Mouse (Mus musculus): Measurements from ENCODE around the gene Fbxo11. TPM values are rescaled to one million over a fixed set of nuclear protein-coding genes. Genes with fewer than 3 reads are reported as not detected.

Fbxo11 gene
- polyA plus RNA-seq, 1 experiment = 14.4 TPM

DNA sequence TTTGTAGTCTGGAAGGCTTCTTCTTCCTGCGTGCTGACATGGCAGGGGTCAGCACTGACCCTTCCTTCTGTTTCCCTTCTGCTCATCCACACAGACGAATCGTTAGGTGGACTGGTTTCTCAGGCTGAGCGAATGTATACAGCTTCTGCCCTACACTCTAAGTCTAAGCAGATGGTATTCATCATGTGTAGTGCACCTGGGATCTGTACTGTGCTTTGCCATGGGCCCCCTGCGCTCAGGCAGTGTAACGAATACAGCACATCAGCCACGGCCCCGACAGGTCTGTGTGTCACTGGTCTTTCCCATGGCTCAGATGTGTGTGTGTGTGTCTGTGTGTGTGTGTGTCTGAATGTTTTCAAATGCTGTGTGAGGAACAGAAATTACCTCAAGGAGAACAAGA, 58.1 kb downstream of the Fbxo11 start:
- peaks cover 48% of the 10 kb centered on the region for H3K36me3 ChIP-seq (ENCODE audit: control insufficient read depth, insufficient read depth, low read length)

DNA sequence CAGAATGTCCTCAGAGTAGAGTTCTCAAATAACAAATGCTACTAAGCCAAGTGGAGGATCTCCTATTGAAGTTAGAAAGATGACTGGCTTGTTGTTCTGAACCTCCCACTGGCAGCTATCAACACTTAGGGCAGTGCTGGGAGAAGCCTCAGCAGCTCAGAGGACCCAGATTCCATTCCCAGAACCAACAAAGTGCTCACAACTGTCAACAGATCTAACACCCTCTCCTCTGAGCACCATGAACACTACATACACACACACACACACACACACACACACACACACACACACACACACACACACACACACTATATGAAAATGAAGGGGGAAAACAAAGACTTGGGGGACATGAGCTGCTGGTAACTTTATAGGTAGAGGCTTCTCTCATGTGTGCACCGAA, 60.2 kb downstream of the Fbxo11 start:
- H3K27me3 ChIP-seq (ENCODE audit: control insufficient read depth, insufficient read depth, low read length) = no peaks in the 10 kb centered on the region
- peaks cover 45% of the 10 kb centered on the region for H3K36me3 ChIP-seq (ENCODE audit: control insufficient read depth, insufficient read depth, low read length)
- no peak overlapping the region for H3K27ac ChIP-seq (ENCODE audit: insufficient read depth, low read depth, low read length)
- H3K4me3 ChIP-seq (ENCODE audit: low read depth, low read length) = no peak overlapping the region
- TF ChIP-seq POLR2A (IDR thresholded peaks at IDR 0.05; ENCODE audit: low read depth, low read length) (no peak), CTCF (IDR thresholded peaks at IDR 0.05; ENCODE audit: extremely low read depth, insufficient read length, insufficient replicate concordance, low read depth, low read length) (no peak)
- no peaks in the 10 kb centered on the region for H3K4me1 ChIP-seq (ENCODE audit: control insufficient read depth, insufficient read depth, insufficient read length, low read length)
- 97% methylated on average over 1 of the region's 1 CpGs for WGBS

More for the DNA sequence above, 58.1 kb downstream of the Fbxo11 start:
- 86% methylated on average over 8 of the region's 8 CpGs for WGBS
- Histone ChIP-seq H3K27me3 (ENCODE audit: control insufficient read depth, insufficient read depth, low read length) (no peaks in the 10 kb centered on the region), H3K4me3 (ENCODE audit: low read depth, low read length) (no peak overlapping the region), H3K4me1 (ENCODE audit: control insufficient read depth, insufficient read depth, insufficient read length, low read length) (no peaks in the 10 kb centered on the region), H3K27ac (ENCODE audit: insufficient read depth, low read depth, low read length) (no peak overlapping the region)
- TF ChIP-seq POLR2A (IDR thresholded peaks at IDR 0.05; ENCODE audit: low read depth, low read length) (no peak), CTCF (IDR thresholded peaks at IDR 0.05; ENCODE audit: extremely low read depth, insufficient read length, insufficient replicate concordance, low read depth, low read length) (no peak)

DNA sequence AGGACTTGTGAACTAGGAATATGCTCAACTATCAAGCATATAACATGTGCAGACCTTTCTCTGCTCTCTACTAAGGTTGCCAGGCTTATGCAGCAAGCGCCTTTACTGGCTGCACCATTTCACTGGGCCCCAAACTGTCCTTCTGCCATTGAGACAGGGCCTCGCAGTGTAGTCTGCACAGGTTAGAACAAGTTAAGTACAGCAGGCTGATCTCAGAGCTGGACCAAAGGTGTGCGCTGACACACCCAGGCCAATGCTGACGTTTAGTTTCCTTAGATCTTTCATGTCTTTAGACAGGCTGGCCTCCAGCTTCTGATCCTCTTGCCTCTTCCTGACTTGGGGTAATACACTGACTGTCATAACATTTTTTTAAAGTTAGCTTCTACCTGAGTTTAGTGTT, 67.3 kb downstream of the Fbxo11 start:
- Histone ChIP-seq H3K36me3 (ENCODE audit: control insufficient read depth, insufficient read depth, low read length) (peaks cover 54% of the 10 kb centered on the region), H3K4me3 (ENCODE audit: low read depth, low read length) (no peak overlapping the region), H3K27ac (ENCODE audit: insufficient read depth, low read depth, low read length) (no peak overlapping the region), H3K27me3 (ENCODE audit: control insufficient read depth, insufficient read depth, low read length) (no peaks in the 10 kb centered on the region), H3K4me1 (ENCODE audit: control insufficient read depth, insufficient read depth, insufficient read length, low read length) (no peaks in the 10 kb centered on the region)
- no peak for TF ChIP-seq CTCF (IDR thresholded peaks at IDR 0.05; ENCODE audit: extremely low read depth, insufficient read length, insufficient replicate concordance, low read depth, low read length)
- no peak for TF ChIP-seq POLR2A (IDR thresholded peaks at IDR 0.05; ENCODE audit: low read depth, low read length)
- WGBS = 75% methylated on average over 4 of the region's 4 CpGs

DNA sequence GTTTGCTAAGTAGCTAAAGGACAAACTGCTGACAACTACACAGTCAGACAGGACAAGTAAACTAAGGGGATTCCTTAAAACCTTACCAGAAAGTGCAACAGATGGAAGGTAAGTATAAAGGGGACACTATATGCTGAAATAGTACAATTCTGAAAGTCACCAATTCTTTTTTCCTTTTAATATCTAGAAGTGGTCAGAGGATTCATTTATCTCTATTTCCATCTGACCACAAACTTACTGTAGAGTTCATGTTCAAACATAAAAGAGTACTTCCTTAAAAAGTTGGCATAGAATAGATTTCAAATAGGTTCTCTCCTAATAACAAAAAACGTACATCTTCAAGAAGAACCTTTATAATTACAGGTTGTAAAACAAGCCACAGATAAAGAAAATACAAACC, 71.8 kb downstream of the Fbxo11 start:
- H3K27me3 ChIP-seq (ENCODE audit: control insufficient read depth, insufficient read depth, low read length) = no peaks in the 10 kb centered on the region
- WGBS = 45% methylated on average over 1 of the region's 1 CpGs
- H3K27ac ChIP-seq (ENCODE audit: insufficient read depth, low read depth, low read length) = no peak overlapping the region
- H3K36me3 ChIP-seq (ENCODE audit: control insufficient read depth, insufficient read depth, low read length) = peaks cover 57% of the 10 kb centered on the region
- TF ChIP-seq CTCF (IDR thresholded peaks at IDR 0.05; ENCODE audit: extremely low read depth, insufficient read length, insufficient replicate concordance, low read depth, low read length) = no peak
- TF ChIP-seq POLR2A (IDR thresholded peaks at IDR 0.05; ENCODE audit: low read depth, low read length) = no peak
- H3K4me1 ChIP-seq (ENCODE audit: control insufficient read depth, insufficient read depth, insufficient read length, low read length) = no peaks in the 10 kb centered on the region
- H3K4me3 ChIP-seq (ENCODE audit: low read depth, low read length) = no peak overlapping the region

DNA sequence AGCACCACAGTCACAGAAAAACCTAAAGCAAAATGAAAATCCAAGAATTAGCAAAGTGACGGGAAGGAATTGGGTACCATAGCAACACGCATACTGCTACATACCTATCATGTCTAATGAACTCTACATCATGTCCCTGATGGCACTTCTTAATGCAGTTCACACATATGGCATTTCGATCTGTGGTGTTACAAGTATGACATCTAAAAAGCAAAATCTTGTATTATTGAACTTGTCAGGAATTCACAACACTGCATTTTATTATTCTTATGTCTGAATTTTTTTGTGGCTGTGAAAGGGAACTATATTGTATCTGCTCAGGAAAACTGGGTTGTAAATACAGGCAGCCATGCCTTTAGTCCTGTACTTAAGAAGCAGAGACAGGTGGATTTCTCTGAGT, 72.9 kb downstream of the Fbxo11 start:
- H3K4me1 ChIP-seq (ENCODE audit: control insufficient read depth, insufficient read depth, insufficient read length, low read length) = no peaks in the 10 kb centered on the region
- peaks cover 59% of the 10 kb centered on the region for H3K36me3 ChIP-seq (ENCODE audit: control insufficient read depth, insufficient read depth, low read length)
- TF ChIP-seq POLR2A (IDR thresholded peaks at IDR 0.05; ENCODE audit: low read depth, low read length) (no peak), CTCF (IDR thresholded peaks at IDR 0.05; ENCODE audit: extremely low read depth, insufficient read length, insufficient replicate concordance, low read depth, low read length) (no peak)
- H3K27me3 ChIP-seq (ENCODE audit: control insufficient read depth, insufficient read depth, low read length) = no peaks in the 10 kb centered on the region
- H3K27ac ChIP-seq (ENCODE audit: insufficient read depth, low read depth, low read length) = no peak overlapping the region
- no peak overlapping the region for H3K4me3 ChIP-seq (ENCODE audit: low read depth, low read length)
- 96% methylated on average over 3 of the region's 3 CpGs for WGBS

DNA sequence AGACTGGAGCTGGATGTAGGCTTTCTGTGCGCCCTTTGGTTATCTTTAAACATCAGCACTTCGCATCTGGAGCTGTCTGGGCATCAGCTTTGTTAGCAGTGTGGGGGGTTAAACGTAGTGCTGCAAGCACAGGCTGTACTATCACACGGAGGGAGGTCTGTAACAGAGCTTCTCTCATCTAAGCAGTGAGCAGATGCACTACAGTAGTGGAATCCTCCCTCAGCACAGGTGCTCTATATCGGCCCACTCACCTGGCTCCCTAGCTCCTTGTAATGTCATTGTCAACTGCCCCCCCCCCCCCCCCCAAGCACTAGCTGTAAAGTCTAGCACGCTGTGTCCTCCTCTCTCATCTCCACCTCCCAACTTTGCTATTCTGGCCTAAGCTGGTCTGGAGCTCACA, 77.6 kb downstream of the Fbxo11 start:
- WGBS = 80% methylated on average over 6 of the region's 6 CpGs
- Histone ChIP-seq H3K4me3 (ENCODE audit: low read depth, low read length) (no peak overlapping the region), H3K27ac (ENCODE audit: insufficient read depth, low read depth, low read length) (no peak overlapping the region), H3K36me3 (ENCODE audit: control insufficient read depth, insufficient read depth, low read length) (peaks cover 54% of the 10 kb centered on the region), H3K27me3 (ENCODE audit: control insufficient read depth, insufficient read depth, low read length) (no peaks in the 10 kb centered on the region), H3K4me1 (ENCODE audit: control insufficient read depth, insufficient read depth, insufficient read length, low read length) (peaks cover 2% of the 10 kb centered on the region; the same call in 1 of the 2 replicates)
- TF ChIP-seq POLR2A (IDR thresholded peaks at IDR 0.05; ENCODE audit: low read depth, low read length) (no peak), CTCF (IDR thresholded peaks at IDR 0.05; ENCODE audit: extremely low read depth, insufficient read length, insufficient replicate concordance, low read depth, low read length) (no peak)

DNA sequence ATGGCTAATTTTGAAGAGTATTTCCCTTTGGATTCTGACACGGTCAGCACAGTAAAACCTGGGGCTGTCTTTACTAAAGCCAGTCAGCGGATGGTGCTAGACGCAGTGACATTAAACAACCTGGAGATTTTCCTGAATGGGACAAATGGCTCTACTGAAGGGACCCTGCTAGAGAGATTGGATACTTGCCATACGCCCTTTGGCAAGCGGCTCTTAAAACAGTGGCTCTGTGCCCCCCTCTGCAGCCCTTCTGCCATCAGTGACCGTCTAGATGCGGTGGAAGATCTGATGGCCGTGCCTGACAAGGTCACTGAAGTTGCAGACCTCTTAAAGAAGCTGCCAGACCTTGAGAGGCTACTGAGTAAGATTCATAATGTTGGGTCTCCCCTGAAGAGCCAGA, 79.2 kb downstream of the Fbxo11 start:
- TF ChIP-seq CTCF (IDR thresholded peaks at IDR 0.05; ENCODE audit: extremely low read depth, insufficient read length, insufficient replicate concordance, low read depth, low read length) (no peak), POLR2A (IDR thresholded peaks at IDR 0.05; ENCODE audit: low read depth, low read length) (no peak)
- peaks cover 47% of the 10 kb centered on the region for H3K36me3 ChIP-seq (ENCODE audit: control insufficient read depth, insufficient read depth, low read length)
- WGBS = 86% methylated on average over 8 of the region's 8 CpGs

More for the DNA sequence above, 79.2 kb downstream of the Fbxo11 start:
- peaks cover 2% of the 10 kb centered on the region; the same call in 1 of the 2 replicates for H3K4me1 ChIP-seq (ENCODE audit: control insufficient read depth, insufficient read depth, insufficient read length, low read length)
- H3K27ac ChIP-seq (ENCODE audit: insufficient read depth, low read depth, low read length) = no peak overlapping the region
- H3K27me3 ChIP-seq (ENCODE audit: control insufficient read depth, insufficient read depth, low read length) = no peaks in the 10 kb centered on the region
- no peak overlapping the region for H3K4me3 ChIP-seq (ENCODE audit: low read depth, low read length)
